Mouse (Mus musculus): ENCODE results near the gene Cd4. TPM values are rescaled to one million over a fixed set of nuclear protein-coding genes. Genes with fewer than 3 reads are reported as not detected.

Gene Cd4
- polyA plus RNA-seq (2015; fragmentation: Nextera tagmentation; extraction: Ambion mirVana): 0.06 and 0.30 TPM in 2 replicates

DNA sequence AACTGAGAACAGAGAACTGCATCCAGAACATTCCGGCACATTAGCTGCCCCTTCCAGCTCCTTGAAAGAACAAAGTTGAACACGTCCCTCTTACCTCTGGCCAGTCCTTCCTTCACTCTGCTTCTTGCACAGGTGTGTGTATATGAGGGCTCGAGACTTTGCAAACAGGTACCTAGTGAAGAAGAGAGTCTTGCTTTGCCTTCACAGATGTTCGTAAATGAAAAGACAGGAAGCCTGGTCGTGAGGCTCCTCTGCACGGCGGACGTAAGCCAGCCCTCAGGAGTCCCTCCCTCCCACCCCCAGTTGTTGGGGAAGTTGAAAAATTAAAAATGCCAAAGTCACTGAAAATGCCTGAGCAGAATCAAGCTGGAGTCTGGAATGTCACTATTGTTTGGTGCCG lies at the start of gene Cd4:
Gene Cd4, minus strand, starts transcription at position 236 of the 400 bp plus-strand sequence.
- H3K9ac ChIP-seq (replicated peaks; ENCODE audit: low read depth, low read length): no peak within 1 kb of the TSS
- no peak within 1 kb of the TSS for H3K27ac ChIP-seq (ENCODE audit: low read length)
- no peak within 1 kb of the TSS for H3K4me3 ChIP-seq (replicated peaks; ENCODE audit: low read length)
- H3K36me3 ChIP-seq (ENCODE audit: control insufficient read depth, insufficient read depth): no peaks in the 10 kb centered on the region
- H3K9me3 ChIP-seq (ENCODE audit: control insufficient read depth, low read length): no peaks in the 10 kb centered on the region
- H3K4me1 ChIP-seq (replicated peaks; ENCODE audit: control insufficient read depth, insufficient read depth, low read length): no peaks in the 10 kb centered on the region
- H3K27me3 ChIP-seq (replicated peaks; ENCODE audit: control insufficient read depth, insufficient read depth, low read length): no peaks in the 10 kb centered on the region
- H3K4me2 ChIP-seq (ENCODE audit: low read length): no peak within 1 kb of the TSS
- 88% methylated on average over 9 of the region's 9 CpGs for WGBS
- ATAC-seq: no peak

- H3K36me3 ChIP-seq (ENCODE audit: control insufficient read depth, insufficient read depth): peaks cover 26% of the 10 kb centered on the region
- H3K27ac ChIP-seq (ENCODE audit: low read length): no peak overlapping the region
- no peak for ATAC-seq
- H3K9ac ChIP-seq (replicated peaks; ENCODE audit: low read depth, low read length): no peak overlapping the region
- no peaks in the 10 kb centered on the region for H3K9me3 ChIP-seq (ENCODE audit: control insufficient read depth, low read length)
- no peak overlapping the region for H3K4me3 ChIP-seq (replicated peaks; ENCODE audit: low read length)
- H3K4me1 ChIP-seq (replicated peaks; ENCODE audit: control insufficient read depth, insufficient read depth, low read length): peaks cover 4% of the 10 kb centered on the region
- no peak overlapping the region for H3K4me2 ChIP-seq (ENCODE audit: low read length)
- whole genome bisulfite sequencing: 87% methylated on average over 2 of the region's 2 CpGs
- no peaks in the 10 kb centered on the region for H3K27me3 ChIP-seq (replicated peaks; ENCODE audit: control insufficient read depth, insufficient read depth, low read length)
These were observed 49.5 kb upstream of the Cd4 start for GRCm38 (mm10) chr6:124937493-124937892.

DNA sequence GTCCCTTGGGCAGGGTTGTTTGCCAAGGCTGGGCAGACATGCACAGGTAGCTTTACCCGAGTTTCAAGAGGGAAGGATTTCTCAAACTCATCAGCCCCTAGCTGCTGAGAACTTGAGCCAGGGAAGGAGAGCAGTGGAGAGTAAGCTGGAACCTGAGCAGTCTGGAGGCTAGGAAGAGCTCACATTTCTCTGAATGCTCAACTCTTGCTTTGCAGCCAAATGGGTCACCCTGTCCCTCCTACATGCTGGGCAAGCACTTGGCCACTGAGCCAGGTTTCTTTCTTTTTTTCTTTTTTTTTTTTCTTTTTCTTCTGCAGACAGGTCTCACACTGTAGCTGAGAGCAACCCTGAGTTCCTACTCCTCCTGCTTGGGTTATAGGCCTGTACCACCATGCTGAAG lies 48.7 kb upstream of the Cd4 start:
- Histone ChIP-seq H3K27ac (ENCODE audit: low read length) (no peak overlapping the region), H3K4me3 (replicated peaks; ENCODE audit: low read length) (no peak overlapping the region), H3K27me3 (replicated peaks; ENCODE audit: control insufficient read depth, insufficient read depth, low read length) (no peaks in the 10 kb centered on the region), H3K4me2 (ENCODE audit: low read length) (no peak overlapping the region), H3K36me3 (ENCODE audit: control insufficient read depth, insufficient read depth) (peaks cover 26% of the 10 kb centered on the region), H3K9ac (replicated peaks; ENCODE audit: low read depth, low read length) (no peak overlapping the region), H3K4me1 (replicated peaks; ENCODE audit: control insufficient read depth, insufficient read depth, low read length) (peaks cover 10% of the 10 kb centered on the region), H3K9me3 (ENCODE audit: control insufficient read depth, low read length) (no peaks in the 10 kb centered on the region)
- ATAC-seq: no peak
- 89% methylated on average over 1 of the region's 1 CpGs for WGBS

- ATAC-seq: no peak
- Histone ChIP-seq H3K27me3 (replicated peaks; ENCODE audit: control insufficient read depth, insufficient read depth, low read length) (no peaks in the 10 kb centered on the region), H3K9me3 (ENCODE audit: control insufficient read depth, low read length) (no peaks in the 10 kb centered on the region), H3K4me1 (replicated peaks; ENCODE audit: control insufficient read depth, insufficient read depth, low read length) (peaks cover 16% of the 10 kb centered on the region), H3K9ac (replicated peaks; ENCODE audit: low read depth, low read length) (no peak overlapping the region), H3K4me2 (ENCODE audit: low read length) (no peak overlapping the region), H3K4me3 (replicated peaks; ENCODE audit: low read length) (no peak overlapping the region), H3K27ac (ENCODE audit: low read length) (no peak overlapping the region), H3K36me3 (ENCODE audit: control insufficient read depth, insufficient read depth) (peaks cover 26% of the 10 kb centered on the region)
- whole genome bisulfite sequencing: 91% methylated on average over 7 of the region's 7 CpGs
These were observed 46.6 kb upstream of the Cd4 start for GRCm38 (mm10) chr6:124934670-124935069.

GRCm38 (mm10) chr6:124933127-124933526 lies 45.1 kb upstream of the Cd4 start:
- no peak overlapping the region for H3K4me3 ChIP-seq (replicated peaks; ENCODE audit: low read length)
- WGBS: 87% methylated on average over 3 of the region's 3 CpGs
- H3K9me3 ChIP-seq (ENCODE audit: control insufficient read depth, low read length): no peaks in the 10 kb centered on the region
- ATAC-seq: no peak
- H3K36me3 ChIP-seq (ENCODE audit: control insufficient read depth, insufficient read depth): peaks cover 26% of the 10 kb centered on the region
- H3K4me1 ChIP-seq (replicated peaks; ENCODE audit: control insufficient read depth, insufficient read depth, low read length): peaks cover 16% of the 10 kb centered on the region
- H3K4me2 ChIP-seq (ENCODE audit: low read length): no peak overlapping the region
- H3K27me3 ChIP-seq (replicated peaks; ENCODE audit: control insufficient read depth, insufficient read depth, low read length): no peaks in the 10 kb centered on the region
- H3K9ac ChIP-seq (replicated peaks; ENCODE audit: low read depth, low read length): no peak overlapping the region
- no peak overlapping the region for H3K27ac ChIP-seq (ENCODE audit: low read length)

DNA sequence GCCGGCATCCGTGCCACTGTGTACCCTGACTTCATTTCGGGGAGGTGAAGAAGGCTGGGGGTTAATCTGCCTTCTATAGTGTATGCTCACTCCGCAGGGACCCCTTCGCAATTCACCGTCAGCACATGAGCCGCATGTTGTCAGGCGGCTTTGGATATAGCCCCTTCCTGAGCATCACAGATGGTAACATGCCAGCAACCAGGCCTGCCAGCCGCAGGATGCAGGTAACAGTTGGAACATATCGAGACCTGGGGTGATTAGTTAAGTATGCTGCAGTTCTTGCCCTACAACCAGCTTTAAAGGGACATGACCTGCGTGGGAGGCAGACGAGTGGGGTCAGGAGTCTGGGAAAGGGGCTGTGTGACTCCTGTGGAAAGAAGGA lies 44.3 kb upstream of the Cd4 start:
- Histone ChIP-seq H3K4me1 (replicated peaks; ENCODE audit: control insufficient read depth, insufficient read depth, low read length) (peaks cover 16% of the 10 kb centered on the region), H3K27me3 (replicated peaks; ENCODE audit: control insufficient read depth, insufficient read depth, low read length) (no peaks in the 10 kb centered on the region), H3K9ac (replicated peaks; ENCODE audit: low read depth, low read length) (peak overlapping the region; percentile 98), H3K9me3 (ENCODE audit: control insufficient read depth, low read length) (no peaks in the 10 kb centered on the region), H3K4me3 (replicated peaks; ENCODE audit: low read length) (peak overlapping the region; percentile 90), H3K4me2 (ENCODE audit: low read length) (peak overlapping the region; percentile 74), H3K36me3 (ENCODE audit: control insufficient read depth, insufficient read depth) (peaks cover 26% of the 10 kb centered on the region), H3K27ac (ENCODE audit: low read length) (no peak overlapping the region)
- 37% methylated on average over 12 of the region's 12 CpGs for WGBS
- no peak for ATAC-seq

GRCm38 (mm10) chr6:124931525-124932313 lies 43.7 kb upstream of the Cd4 start:
- no peaks in the 10 kb centered on the region for H3K9me3 ChIP-seq (ENCODE audit: control insufficient read depth, low read length)
- H3K36me3 ChIP-seq (ENCODE audit: control insufficient read depth, insufficient read depth): peaks cover 26% of the 10 kb centered on the region
- peak; percentile 29 for ATAC-seq
- peak overlapping the region; percentile 90 for H3K4me3 ChIP-seq (replicated peaks; ENCODE audit: low read length)
- peaks cover 16% of the 10 kb centered on the region for H3K4me1 ChIP-seq (replicated peaks; ENCODE audit: control insufficient read depth, insufficient read depth, low read length)
- H3K27me3 ChIP-seq (replicated peaks; ENCODE audit: control insufficient read depth, insufficient read depth, low read length): no peaks in the 10 kb centered on the region
- H3K27ac ChIP-seq (ENCODE audit: low read length): peak overlapping the region; percentile 96
- peak overlapping the region; percentile 98 for H3K9ac ChIP-seq (replicated peaks; ENCODE audit: low read depth, low read length)
- H3K4me2 ChIP-seq (ENCODE audit: low read length): peak overlapping the region; percentile 74
- WGBS: 1% methylated on average over 47 of the region's 48 CpGs

DNA sequence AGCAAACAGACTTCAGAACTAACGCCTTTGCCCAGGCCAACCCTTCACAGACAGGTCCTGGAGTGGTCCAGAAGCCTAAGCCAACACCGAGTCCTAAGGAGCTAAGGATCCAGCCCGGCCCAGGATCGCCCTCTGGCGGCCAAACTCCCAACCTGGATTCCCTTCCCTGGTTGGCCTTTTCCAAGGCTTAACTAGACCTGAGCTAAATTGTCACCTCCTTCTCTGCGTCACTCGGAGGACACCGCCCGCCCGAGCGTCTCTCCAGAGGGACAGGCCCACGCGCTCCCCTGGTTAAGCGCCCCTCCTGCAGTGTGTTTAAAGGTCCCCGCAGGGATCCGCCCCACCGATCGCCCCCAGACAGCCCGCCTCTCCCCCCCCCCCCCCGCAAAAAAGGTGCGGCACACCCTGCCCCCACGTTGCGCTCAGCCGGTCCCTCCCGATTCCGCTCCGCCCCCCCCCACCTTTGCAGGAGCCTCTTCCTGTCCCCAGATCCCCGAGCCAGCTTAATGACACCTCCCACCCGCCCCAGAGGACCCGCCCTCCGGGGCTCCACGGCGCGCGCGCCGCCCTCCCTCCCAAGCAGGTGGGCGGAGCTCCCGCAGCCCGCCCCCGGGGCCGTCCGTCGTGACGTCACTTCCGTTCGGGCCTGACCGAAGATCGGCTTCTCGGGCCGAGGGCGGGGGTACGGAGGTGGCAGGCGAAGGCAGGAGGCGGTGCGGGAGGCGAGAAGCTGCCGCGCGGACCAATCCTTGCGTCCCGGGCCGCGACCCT lies 42.9 kb upstream of the Cd4 start, which contains the start of gene Mlf2:
Gene Mlf2, plus strand, starts transcription at position 633 of the 771 bp plus-strand sequence.
- ATAC-seq: peak; percentile 90
- H3K4me3 ChIP-seq (replicated peaks; ENCODE audit: low read length): peak within 1 kb of the TSS; percentile 90
- H3K4me1 ChIP-seq (replicated peaks; ENCODE audit: control insufficient read depth, insufficient read depth, low read length): peaks cover 16% of the 10 kb centered on the region
- peak within 1 kb of the TSS; percentile 74 for H3K4me2 ChIP-seq (ENCODE audit: low read length)
- under 1% methylated on average over 53 of the region's 64 CpGs for WGBS
- no peaks in the 10 kb centered on the region for H3K27me3 ChIP-seq (replicated peaks; ENCODE audit: control insufficient read depth, insufficient read depth, low read length)
- H3K9ac ChIP-seq (replicated peaks; ENCODE audit: low read depth, low read length): peak within 1 kb of the TSS; percentile 98
- H3K27ac ChIP-seq (ENCODE audit: low read length): peak within 1 kb of the TSS; percentile 96
- H3K9me3 ChIP-seq (ENCODE audit: control insufficient read depth, low read length): no peaks in the 10 kb centered on the region
- peaks cover 19% of the 10 kb centered on the region for H3K36me3 ChIP-seq (ENCODE audit: control insufficient read depth, insufficient read depth)

- peak overlapping the region; percentile 98 for H3K9ac ChIP-seq (replicated peaks; ENCODE audit: low read depth, low read length)
- 45% methylated on average over 1 of the region's 1 CpGs for WGBS
These were observed 42.2 kb upstream of the Cd4 start for GRCm38 (mm10) chr6:124930231-124930630.

More at GRCm38 (mm10) chr6:124930231-124930630, 42.2 kb upstream of the Cd4 start:
- peak overlapping the region; percentile 96 for H3K27ac ChIP-seq (ENCODE audit: low read length)
- peak overlapping the region; percentile 47 for H3K4me2 ChIP-seq (ENCODE audit: low read length)
- ATAC-seq: no peak
- peak overlapping the region; percentile 90 for H3K4me3 ChIP-seq (replicated peaks; ENCODE audit: low read length)
- H3K9me3 ChIP-seq (ENCODE audit: control insufficient read depth, low read length): no peaks in the 10 kb centered on the region
- peaks cover 16% of the 10 kb centered on the region for H3K36me3 ChIP-seq (ENCODE audit: control insufficient read depth, insufficient read depth)
- H3K27me3 ChIP-seq (replicated peaks; ENCODE audit: control insufficient read depth, insufficient read depth, low read length): no peaks in the 10 kb centered on the region
- H3K4me1 ChIP-seq (replicated peaks; ENCODE audit: control insufficient read depth, insufficient read depth, low read length): peaks cover 20% of the 10 kb centered on the region
